Mouse (Mus musculus) heart, postnatal 0 days (tissue): ENCODE data around the gene F2. TPM values are rescaled to one million over a fixed set of nuclear protein-coding genes. Genes with fewer than 3 reads are reported as not detected.

Experiments used
- ATAC-seq: fragments of 200-750 bp; cut with Nextera tagmentation; 2 replicates; pipeline ENCODE4 v1.8.0; 2017; ENCODE audit warnings: low read depth, moderate number of reproducible peaks, moderate library complexity; ENCODE audit not compliant: insufficient read depth
- DNase-seq: peaks from one replicate; pipeline ENCODE4 v3.0.0-alpha.2; 2016; ENCODE audit warnings: low spot score
- H3K27ac ChIP-seq: fragments of 300-500 bp; sonication (generic); 2 replicates; pipeline ENCODE4 v1.5.1; 2014; ENCODE audit warnings: low read depth, mild to moderate bottlenecking
- H3K27me3 ChIP-seq: fragments of 300-500 bp; sonication (generic); 2 replicates; pipeline ENCODE4 v1.6.1; 2014; ENCODE audit warnings: low read length, mixed read lengths; ENCODE audit not compliant: control insufficient read depth, insufficient read depth
- H3K36me3 ChIP-seq: fragments of 300-500 bp; sonication (generic); replicated peaks from 2 replicates; pipeline ENCODE4 v1.6.1; 2014; ENCODE audit warnings: low read length, mixed read lengths; ENCODE audit not compliant: control insufficient read depth, insufficient read depth
- H3K4me1 ChIP-seq: fragments of 300-500 bp; sonication (generic); 2 replicates; pipeline ENCODE4 v1.6.1; 2014; ENCODE audit warnings: antibody characterized with exemption; ENCODE audit not compliant: control insufficient read depth, insufficient read depth
- H3K4me2 ChIP-seq: fragments of 300-500 bp; sonication (generic); 2 replicates; pipeline ENCODE4 v1.6.1; 2014; ENCODE audit warnings: low read depth, mild to moderate bottlenecking, low read length, moderate library complexity
- H3K4me3 ChIP-seq: fragments of 300-500 bp; sonication (generic); 2 replicates; pipeline ENCODE4 v1.5.1; 2014; ENCODE audit warnings: low read depth, low read length
- H3K9ac ChIP-seq: fragments of 300-500 bp; sonication (generic); replicated peaks from 2 replicates; pipeline ENCODE4 v1.6.1; 2014; ENCODE audit warnings: low read depth, low read length, mixed read lengths
- H3K9me3 ChIP-seq: fragments of 300-500 bp; sonication (generic); replicated peaks from 2 replicates; pipeline ENCODE4 v1.6.1; 2016; ENCODE audit warnings: low read length; ENCODE audit not compliant: control insufficient read depth
- CTCF ChIP-seq: IDR thresholded peaks from 2 replicates; pipeline ENCODE4 v1.5.1; 2016; ENCODE audit warnings: antibody characterized with exemption, control low read depth, low read depth
- EP300 ChIP-seq: IDR thresholded peaks from 2 replicates; pipeline ENCODE4 v1.6.1; 2016; ENCODE audit warnings: antibody characterized with exemption, low read depth
- WGBS: fragments of 180-500 bp; shearing (Covaris S2); extraction: QIAGEN DNeasy Blood & Tissue Kit; methylation state at CpG from one replicate; pipeline ENCODE4 v1.1.7; 2014; 5-methylcytosine and 5-hydroxymethylcytosine counted together
- polyA plus RNA-seq: library from polyadenylated mRNA; unstranded; fragments of >200 nt; fragmentation: Nextera tagmentation; extraction: Ambion mirVana; gene quantifications from 2 replicates; pipeline ENCODE4 v1.2.1, GENCODE M21; 2015
- total RNA-seq: library from RNA; depleted of rRNA; stranded (reverse); fragments of >200 nt; gene quantifications from 2 replicates; pipeline ENCODE4 v1.2.3, GENCODE M21; 2014; ENCODE audit warnings: low replicate concordance

F2 gene
- total and polyA plus RNA-seq, 2 experiments from 2014 or later: 0.08 to 0.12 TPM

DNA sequence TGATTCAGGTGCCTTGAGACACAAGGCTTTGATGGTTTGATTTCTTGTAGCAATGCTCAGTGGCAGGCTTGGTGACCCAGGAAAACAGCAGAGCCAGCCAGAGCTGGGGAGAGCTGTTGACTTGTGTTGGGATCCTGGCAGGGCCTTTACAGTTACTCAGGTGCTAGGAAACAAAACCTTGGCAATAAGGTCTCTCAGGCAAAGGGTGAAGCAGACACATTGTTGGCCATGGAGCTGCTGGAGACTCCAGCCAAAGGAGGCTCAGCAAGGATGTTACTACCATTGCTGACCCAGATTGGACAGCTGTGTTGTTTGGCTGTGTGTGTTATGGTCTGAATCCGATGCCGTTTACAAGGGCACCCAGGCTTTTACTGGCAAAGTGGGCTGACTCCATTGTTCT, 37.4 kb upstream of the F2 start:
- WGBS: 79% methylated on average over 2 of the region's 2 CpGs
- no peaks in the 10 kb centered on the region for H3K27me3 ChIP-seq
- H3K4me3 ChIP-seq: no peak overlapping the region
- H3K4me2 ChIP-seq: no peak overlapping the region
- H3K27ac ChIP-seq: no peak overlapping the region
- peaks cover 88% of the 10 kb centered on the region for H3K36me3 ChIP-seq
- H3K4me1 ChIP-seq: no peaks in the 10 kb centered on the region
- no peaks in the 10 kb centered on the region for H3K9me3 ChIP-seq
- ATAC-seq (no peak), DNase-seq (no peak)
- H3K9ac ChIP-seq: no peak overlapping the region
- TF ChIP-seq CTCF: no peak
- TF ChIP-seq EP300: no peak

DNA sequence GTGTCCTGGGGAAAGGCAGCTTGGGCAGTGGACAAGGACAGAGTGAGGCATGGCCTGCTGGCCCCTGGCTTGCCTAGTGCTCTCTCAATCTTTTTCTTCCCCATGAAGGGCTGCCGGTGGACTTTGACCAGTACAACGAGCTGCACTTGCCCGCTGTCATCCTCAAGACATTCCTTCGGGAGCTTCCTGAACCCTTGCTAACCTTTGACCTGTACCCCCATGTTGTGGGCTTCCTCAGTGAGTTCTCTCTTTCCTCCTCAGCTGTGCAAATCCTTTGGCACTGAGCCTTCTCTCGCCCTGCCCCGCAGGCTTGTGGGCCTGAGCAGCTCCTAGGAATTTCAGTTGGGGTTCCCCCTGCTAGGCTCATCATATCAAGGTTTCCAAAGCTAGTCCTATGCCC, 33.8 kb upstream of the F2 start:
- Histone ChIP-seq H3K27ac (no peak overlapping the region), H3K4me2 (no peak overlapping the region), H3K27me3 (no peaks in the 10 kb centered on the region), H3K4me3 (no peak overlapping the region), H3K36me3 (peaks cover 68% of the 10 kb centered on the region), H3K9ac (no peak overlapping the region), H3K4me1 (no peaks in the 10 kb centered on the region), H3K9me3 (no peaks in the 10 kb centered on the region)
- TF ChIP-seq CTCF (no peak), EP300 (no peak)
- DNase-seq (no peak), ATAC-seq (no peak)
- 83% methylated on average over 6 of the region's 6 CpGs for WGBS

DNA sequence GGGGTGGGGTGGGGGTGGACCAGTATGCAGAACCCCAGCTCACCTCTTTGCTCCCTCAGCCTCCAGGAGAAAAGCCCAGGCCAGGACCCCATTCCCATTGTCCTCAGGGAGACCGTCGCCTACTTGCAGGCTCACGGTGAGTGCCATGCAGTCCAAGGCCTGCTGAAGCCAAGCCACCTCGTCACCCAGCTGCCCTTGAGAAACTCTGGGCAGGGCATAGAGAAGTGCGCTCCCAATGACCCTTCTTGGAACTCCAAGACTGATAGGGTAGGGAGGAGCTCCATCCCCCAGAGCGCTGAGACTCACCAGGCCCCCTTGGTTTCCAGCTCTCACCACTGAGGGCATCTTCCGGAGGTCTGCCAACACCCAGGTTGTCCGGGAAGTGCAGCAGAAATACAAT, 33.1 kb upstream of the F2 start:
- no peak overlapping the region for H3K4me2 ChIP-seq
- H3K4me3 ChIP-seq: no peak overlapping the region
- ATAC-seq (no peak), DNase-seq (no peak)
- H3K27ac ChIP-seq: no peak overlapping the region
- no peak for TF ChIP-seq EP300
- WGBS: 86% methylated on average over 8 of the region's 8 CpGs
- H3K9me3 ChIP-seq: no peaks in the 10 kb centered on the region
- no peaks in the 10 kb centered on the region for H3K4me1 ChIP-seq
- H3K36me3 ChIP-seq: peaks cover 70% of the 10 kb centered on the region
- H3K27me3 ChIP-seq: no peaks in the 10 kb centered on the region
- H3K9ac ChIP-seq: no peak overlapping the region

DNA sequence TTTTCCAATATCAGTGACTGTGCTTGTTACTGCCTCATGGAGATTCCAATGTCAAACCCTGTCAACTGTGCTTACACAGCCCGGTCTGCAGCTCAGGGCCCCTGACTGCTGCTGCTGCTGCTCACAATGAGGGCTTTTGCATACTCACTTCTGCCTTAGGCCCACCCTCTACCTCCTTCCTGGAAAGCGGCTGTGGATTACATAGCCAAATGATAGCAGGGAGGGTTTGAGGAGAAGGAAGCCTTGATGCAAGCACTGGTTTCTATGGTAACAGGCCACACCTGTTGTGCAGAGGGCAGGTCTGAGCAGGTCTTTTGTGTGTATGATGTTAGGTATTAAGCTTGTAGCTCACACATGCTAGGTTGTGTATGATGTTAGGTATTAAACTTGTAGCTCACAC, 31.5 kb upstream of the F2 start:
- no peak overlapping the region for H3K4me3 ChIP-seq
- H3K9me3 ChIP-seq: no peaks in the 10 kb centered on the region
- H3K9ac ChIP-seq: no peak overlapping the region
- no peaks in the 10 kb centered on the region for H3K27me3 ChIP-seq
- H3K4me2 ChIP-seq: no peak overlapping the region
- DNase-seq (no peak), ATAC-seq (no peak)
- H3K4me1 ChIP-seq: no peaks in the 10 kb centered on the region
- TF ChIP-seq EP300: no peak
- TF ChIP-seq CTCF: no peak
- no peak overlapping the region for H3K27ac ChIP-seq
- 50% methylated on average over 2 of the region's 2 CpGs for WGBS
- peaks cover 72% of the 10 kb centered on the region for H3K36me3 ChIP-seq

DNA sequence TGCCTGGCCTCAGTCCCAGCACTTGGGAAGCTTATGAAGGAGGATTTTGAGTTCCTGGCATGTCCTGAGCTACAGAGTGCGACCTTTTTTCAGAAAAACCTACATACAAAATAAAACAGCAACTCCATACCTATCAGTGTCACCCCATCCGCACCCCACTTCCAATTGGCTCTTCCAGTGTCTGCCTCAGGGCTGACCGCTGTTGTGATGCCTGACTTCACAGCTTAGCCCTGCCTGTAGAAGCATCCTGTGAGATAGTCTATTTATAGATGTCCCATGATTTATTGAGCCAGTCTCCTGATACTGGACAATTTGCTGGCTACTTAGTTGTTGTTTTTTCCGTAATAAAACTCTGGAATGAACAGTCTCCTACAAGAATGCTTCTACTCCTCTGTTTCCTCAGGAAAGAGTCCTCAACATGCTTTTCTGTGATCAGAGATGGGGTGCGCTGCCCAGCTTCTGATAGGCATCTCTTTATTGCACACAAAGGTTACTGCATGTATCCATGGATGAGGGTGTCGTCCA, 30.2 kb upstream of the F2 start:
- ATAC-seq: no peak
- Histone ChIP-seq H3K9me3 (no peaks in the 10 kb centered on the region), H3K36me3 (peaks cover 74% of the 10 kb centered on the region), H3K27me3 (no peaks in the 10 kb centered on the region), H3K9ac (no peak overlapping the region), H3K4me2 (no peak overlapping the region), H3K4me3 (no peak overlapping the region), H3K27ac (peak overlapping the region; percentile 5; the same call in 1 of the 2 replicates), H3K4me1 (no peaks in the 10 kb centered on the region)
- no peak for TF ChIP-seq CTCF
- TF ChIP-seq EP300: no peak
- no peak for DNase-seq
- WGBS: 66% methylated on average over 6 of the region's 6 CpGs

DNA sequence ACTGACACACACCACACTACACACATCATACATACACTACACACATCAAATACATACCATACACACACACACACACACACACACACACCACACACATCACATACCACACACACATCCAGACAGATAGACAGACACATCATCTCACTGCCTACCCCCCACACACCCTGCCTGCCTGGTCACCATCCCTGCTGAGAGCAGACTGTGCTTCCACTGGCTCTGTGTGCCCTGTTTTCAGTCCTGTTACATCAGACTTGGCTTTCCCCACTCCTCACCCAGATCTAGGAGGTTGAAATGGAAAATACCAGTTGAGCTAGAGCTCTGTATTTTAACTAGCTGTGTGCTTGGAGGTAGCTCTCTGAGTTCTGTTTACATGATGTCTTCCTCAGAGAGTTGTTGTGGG, 28.6 kb upstream of the F2 start:
- no peaks in the 10 kb centered on the region for H3K4me1 ChIP-seq
- no peak overlapping the region for H3K4me3 ChIP-seq
- no peaks in the 10 kb centered on the region for H3K27me3 ChIP-seq
- H3K9me3 ChIP-seq: no peaks in the 10 kb centered on the region
- H3K9ac ChIP-seq: no peak overlapping the region
- DNase-seq (no peak), ATAC-seq (no peak)
- no peak overlapping the region for H3K4me2 ChIP-seq
- no peak for TF ChIP-seq EP300
- TF ChIP-seq CTCF: no peak
- no peak overlapping the region for H3K27ac ChIP-seq
- peaks cover 71% of the 10 kb centered on the region for H3K36me3 ChIP-seq
